Mouse (Mus musculus) stomach, adult 2 months (tissue): ENCODE data around the gene Fam124b. TPM values are rescaled to one million over a fixed set of nuclear protein-coding genes. Genes with fewer than 3 reads are reported as not detected.

Source experiments
- polyA plus RNA-seq: library from polyadenylated mRNA; depleted of rRNA; stranded (reverse); fragments of >200 nt; gene quantifications from 2 replicates; pipeline ENCODE4 v1.2.3, GENCODE M21; 2012; rRNA removed

The Fam124b gene
- not detected in 2 replicates for polyA plus RNA-seq

DNA sequence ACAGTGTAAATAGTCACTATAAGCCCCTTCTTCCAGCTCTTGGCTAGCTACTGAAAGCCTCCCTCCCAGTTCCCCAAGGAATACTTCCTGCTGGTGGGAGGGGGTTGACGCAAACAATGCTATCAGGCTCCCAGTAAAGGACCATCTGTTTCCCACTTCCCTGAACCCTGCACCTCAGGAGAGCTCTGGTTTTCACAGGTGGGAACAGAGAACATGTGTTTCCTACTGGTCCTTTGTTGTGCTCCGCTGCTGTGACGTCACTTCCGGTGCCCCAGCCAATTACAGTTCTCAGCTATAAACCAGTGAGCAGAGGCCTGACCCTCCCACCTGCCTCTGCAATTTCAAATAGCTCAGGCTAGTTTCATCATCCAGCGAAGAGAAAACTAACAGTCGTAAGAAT, at the start of gene Fam124b:
Fam124b (minus strand) TSS at position 206 of the 400 bp plus-strand sequence.

Other genes starting within 250 kb of the Fam124b start
- gene Cul3, start 122.0 kb upstream of the Fam124b start, polyA plus RNA-seq, result 0.81 and 1.3 TPM in 2 replicates
- not detected in 2 replicates for gene Gm45261, start 243.0 kb upstream of the Fam124b start, polyA plus RNA-seq